Mouse (Mus musculus): ENCODE data around the gene Chrne. TPM values are rescaled to one million over a fixed set of nuclear protein-coding genes. Genes with fewer than 3 reads are reported as not detected.

The Chrne gene
- polyA plus RNA-seq, 1 experiment: 0.91 TPM

DNA sequence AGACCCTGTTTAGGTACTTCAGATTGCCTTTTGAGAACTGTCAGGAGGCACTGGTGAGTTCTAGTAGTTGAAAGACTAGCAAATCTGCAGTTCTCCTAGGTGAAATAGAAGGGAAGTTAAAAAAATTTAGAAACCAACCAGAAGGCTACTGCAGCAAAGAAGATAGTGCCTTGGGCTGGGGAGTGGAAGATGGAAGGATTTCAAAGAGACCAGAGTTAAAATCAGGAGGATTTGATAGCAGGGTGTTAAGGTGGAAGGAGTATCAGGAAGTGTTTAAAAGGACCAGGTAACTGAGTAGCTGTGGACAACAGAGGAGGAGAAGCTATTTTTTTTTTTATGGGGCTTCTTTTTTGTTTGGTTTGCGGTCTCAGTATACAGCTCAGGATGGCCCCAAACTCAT lies 18.7 kb upstream of the Chrne start:
- 95% methylated on average over 1 of the region's 1 CpGs for WGBS
- Histone ChIP-seq H3K4me3 (replicated peaks; ENCODE audit: extremely low read depth, low read depth, low read length) (no peak overlapping the region), H3K4me1 (ENCODE audit: control insufficient read depth, insufficient read depth, low read length) (no peaks in the 10 kb centered on the region)
- TF ChIP-seq POLR2A (IDR thresholded peaks at IDR 0.05; ENCODE audit: borderline replicate concordance, extremely low read depth, low read depth, low read length) (no peak), CTCF (IDR thresholded peaks at IDR 0.05; ENCODE audit: insufficient read depth, low read length) (no peak)
- DNase-seq: no peak

DNA sequence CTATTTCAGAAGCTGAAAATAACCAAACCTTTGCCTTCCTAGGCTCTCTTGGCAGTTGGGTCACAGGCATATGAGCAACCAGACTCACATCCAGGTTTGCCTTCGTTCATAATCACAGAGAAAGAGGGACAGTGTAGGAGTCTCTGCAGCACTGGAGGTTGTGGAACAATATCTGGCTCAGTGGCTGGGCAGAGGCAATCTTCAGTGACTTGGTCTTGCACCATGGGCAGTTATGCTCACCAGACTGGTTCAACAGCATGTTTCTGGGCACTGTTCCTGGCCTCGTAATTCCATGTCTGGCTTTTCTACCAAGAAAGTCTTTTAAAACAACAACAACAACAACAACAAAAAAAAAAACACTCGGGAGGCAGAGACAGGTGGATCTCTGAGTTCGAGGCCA lies 16.6 kb upstream of the Chrne start:
- Histone ChIP-seq H3K4me3 (replicated peaks; ENCODE audit: extremely low read depth, low read depth, low read length) (no peak overlapping the region), H3K4me1 (ENCODE audit: control insufficient read depth, insufficient read depth, low read length) (no peaks in the 10 kb centered on the region)
- WGBS: 81% methylated on average over 4 of the region's 4 CpGs
- DNase-seq: no peak
- no peak for TF ChIP-seq CTCF (IDR thresholded peaks at IDR 0.05; ENCODE audit: insufficient read depth, low read length)
- no peak for TF ChIP-seq POLR2A (IDR thresholded peaks at IDR 0.05; ENCODE audit: borderline replicate concordance, extremely low read depth, low read depth, low read length)

DNA sequence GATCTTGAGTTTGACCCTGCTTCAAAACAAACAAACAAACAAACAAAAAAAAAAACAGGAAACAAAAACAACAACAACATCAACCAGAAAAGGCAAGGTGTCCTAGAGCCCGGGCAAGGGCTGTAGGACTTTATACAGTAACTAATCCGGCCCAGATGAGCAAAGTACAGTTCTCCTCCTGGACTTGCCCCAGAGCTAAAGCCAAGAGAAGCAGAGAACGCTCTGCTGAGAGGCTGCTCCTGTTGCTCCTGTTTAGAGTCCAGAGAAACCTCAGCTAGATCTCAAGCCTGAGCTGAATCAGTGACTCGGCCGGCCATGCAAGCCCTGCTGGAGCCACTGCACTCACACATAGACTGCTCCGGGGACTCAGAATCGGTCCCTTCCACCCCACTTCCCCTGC lies 11.1 kb upstream of the Chrne start:
- Histone ChIP-seq H3K4me1 (ENCODE audit: control insufficient read depth, insufficient read depth, low read length) (no peaks in the 10 kb centered on the region), H3K4me3 (replicated peaks; ENCODE audit: extremely low read depth, low read depth, low read length) (no peak overlapping the region)
- no peak for DNase-seq
- 73% methylated on average over 7 of the region's 7 CpGs for WGBS
- TF ChIP-seq CTCF (IDR thresholded peaks at IDR 0.05; ENCODE audit: insufficient read depth, low read length) (no peak), POLR2A (IDR thresholded peaks at IDR 0.05; ENCODE audit: borderline replicate concordance, extremely low read depth, low read depth, low read length) (no peak)

DNA sequence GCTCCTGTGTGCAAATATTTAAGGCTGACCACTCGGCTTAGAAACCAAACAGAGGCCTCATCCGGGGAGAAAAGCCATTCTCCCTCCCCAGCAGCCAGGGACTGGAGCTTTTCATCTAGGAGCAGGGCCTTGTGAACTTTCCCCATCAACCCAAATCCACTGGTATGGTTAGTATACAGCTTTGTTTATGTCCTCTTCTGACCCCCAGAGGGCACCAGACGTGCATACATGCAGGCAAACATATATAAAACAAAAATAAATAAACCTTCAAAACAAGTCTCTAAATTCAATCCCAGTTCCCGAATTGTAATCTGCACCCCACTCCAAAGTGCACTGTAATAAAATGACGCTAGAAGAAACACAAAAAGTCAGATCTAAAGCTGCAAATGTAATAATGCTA lies 10.5 kb upstream of the Chrne start:
- H3K4me3 ChIP-seq (replicated peaks; ENCODE audit: extremely low read depth, low read depth, low read length): no peak overlapping the region
- no peaks in the 10 kb centered on the region for H3K4me1 ChIP-seq (ENCODE audit: control insufficient read depth, insufficient read depth, low read length)
- no peak for TF ChIP-seq POLR2A (IDR thresholded peaks at IDR 0.05; ENCODE audit: borderline replicate concordance, extremely low read depth, low read depth, low read length)
- TF ChIP-seq CTCF (IDR thresholded peaks at IDR 0.05; ENCODE audit: insufficient read depth, low read length): 0 out of 2 replicates have a peak, but pooled peaks have one; percentile 1
- 47% methylated on average over 5 of the region's 5 CpGs for WGBS
- DNase-seq: no peak

DNA sequence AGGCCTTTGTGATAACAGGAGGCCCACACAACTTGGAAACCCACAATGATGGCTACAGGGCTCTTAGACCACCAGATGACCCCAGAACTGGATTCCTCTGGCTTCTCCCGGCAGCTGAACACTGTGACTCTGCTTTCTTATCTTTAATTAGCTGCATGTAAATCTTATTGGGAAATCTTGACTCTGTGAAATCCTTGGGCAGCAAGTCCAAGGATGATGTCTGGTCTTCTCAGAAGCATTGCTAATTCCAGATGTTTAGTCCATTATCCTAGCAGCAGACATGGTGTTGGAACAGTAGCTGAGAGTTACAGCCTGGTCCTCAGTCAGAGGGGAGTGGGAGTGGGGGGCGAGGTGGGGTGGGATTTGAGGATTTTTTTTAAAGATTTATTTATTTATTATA lies 9.4 kb upstream of the Chrne start:
- Histone ChIP-seq H3K4me1 (ENCODE audit: control insufficient read depth, insufficient read depth, low read length) (no peaks in the 10 kb centered on the region), H3K4me3 (replicated peaks; ENCODE audit: extremely low read depth, low read depth, low read length) (no peak overlapping the region)
- TF ChIP-seq POLR2A (IDR thresholded peaks at IDR 0.05; ENCODE audit: borderline replicate concordance, extremely low read depth, low read depth, low read length) (no peak), CTCF (IDR thresholded peaks at IDR 0.05; ENCODE audit: insufficient read depth, low read length) (no peak)
- WGBS: 49% methylated on average over 2 of the region's 2 CpGs
- no peak for DNase-seq

DNA sequence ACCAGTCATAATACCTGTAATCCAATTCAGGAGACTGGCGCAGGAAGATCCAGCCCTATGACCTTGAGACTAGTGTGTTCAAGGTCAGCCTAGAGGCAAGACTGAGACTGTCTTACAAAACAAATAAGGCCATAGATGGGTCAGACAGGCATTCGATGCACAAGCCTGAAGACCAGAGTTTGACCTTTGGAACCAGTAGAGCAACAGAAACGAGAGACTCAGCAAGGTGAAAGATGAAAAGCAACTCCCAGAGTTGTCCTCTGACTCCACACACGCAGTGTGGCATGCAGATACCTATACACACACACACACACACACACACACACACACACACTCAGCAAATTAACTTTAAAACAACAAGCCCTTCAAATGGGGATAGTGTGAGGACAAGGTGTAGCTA lies 7.9 kb upstream of the Chrne start:
- TF ChIP-seq CTCF (IDR thresholded peaks at IDR 0.05; ENCODE audit: insufficient read depth, low read length) (no peak), POLR2A (IDR thresholded peaks at IDR 0.05; ENCODE audit: borderline replicate concordance, extremely low read depth, low read depth, low read length) (no peak)
- Histone ChIP-seq H3K4me3 (replicated peaks; ENCODE audit: extremely low read depth, low read depth, low read length) (no peak overlapping the region), H3K4me1 (ENCODE audit: control insufficient read depth, insufficient read depth, low read length) (no peaks in the 10 kb centered on the region)
- 64% methylated on average over 4 of the region's 4 CpGs for WGBS
- no peak for DNase-seq

DNA sequence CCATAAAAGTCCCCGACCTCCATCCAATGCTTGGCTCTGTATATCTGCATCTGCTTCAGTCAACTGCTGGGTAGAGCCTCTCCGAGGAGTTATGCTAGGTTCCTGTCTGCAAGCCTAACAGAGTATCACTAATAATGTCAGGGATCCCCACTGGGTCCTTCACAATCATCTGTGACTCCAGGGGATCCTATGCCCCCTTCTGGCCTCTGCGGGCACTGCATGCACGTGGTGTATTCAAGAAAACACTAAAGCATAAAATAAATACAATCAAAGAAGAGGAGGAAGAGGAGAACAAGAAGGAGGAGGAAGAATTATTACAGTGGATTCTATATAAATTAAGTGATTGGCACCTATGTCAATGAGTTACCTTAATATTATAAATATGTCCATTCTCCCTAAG lies 6.5 kb upstream of the Chrne start:
- WGBS: 35% methylated on average over 4 of the region's 4 CpGs
- no peaks in the 10 kb centered on the region for H3K4me1 ChIP-seq (ENCODE audit: control insufficient read depth, insufficient read depth, low read length)
- DNase-seq: no peak
- TF ChIP-seq CTCF (IDR thresholded peaks at IDR 0.05; ENCODE audit: insufficient read depth, low read length) (peak; percentile 72), POLR2A (IDR thresholded peaks at IDR 0.05; ENCODE audit: borderline replicate concordance, extremely low read depth, low read depth, low read length) (no peak)
- no peak overlapping the region for H3K4me3 ChIP-seq (replicated peaks; ENCODE audit: extremely low read depth, low read depth, low read length)

GRCm38 (mm10) chr11:70623053-70623742 lies 4.2 kb upstream of the Chrne start:
- 68% methylated on average over 10 of the region's 10 CpGs for WGBS
- TF ChIP-seq CTCF (IDR thresholded peaks at IDR 0.05; ENCODE audit: insufficient read depth, low read length) (0 out of 2 replicates have a peak, but pooled peaks have one; percentile 2), POLR2A (IDR thresholded peaks at IDR 0.05; ENCODE audit: borderline replicate concordance, extremely low read depth, low read depth, low read length) (no peak)
- no peak overlapping the region for H3K4me3 ChIP-seq (replicated peaks; ENCODE audit: extremely low read depth, low read depth, low read length)
- DNase-seq: no peak
- no peaks in the 10 kb centered on the region for H3K4me1 ChIP-seq (ENCODE audit: control insufficient read depth, insufficient read depth, low read length)

DNA sequence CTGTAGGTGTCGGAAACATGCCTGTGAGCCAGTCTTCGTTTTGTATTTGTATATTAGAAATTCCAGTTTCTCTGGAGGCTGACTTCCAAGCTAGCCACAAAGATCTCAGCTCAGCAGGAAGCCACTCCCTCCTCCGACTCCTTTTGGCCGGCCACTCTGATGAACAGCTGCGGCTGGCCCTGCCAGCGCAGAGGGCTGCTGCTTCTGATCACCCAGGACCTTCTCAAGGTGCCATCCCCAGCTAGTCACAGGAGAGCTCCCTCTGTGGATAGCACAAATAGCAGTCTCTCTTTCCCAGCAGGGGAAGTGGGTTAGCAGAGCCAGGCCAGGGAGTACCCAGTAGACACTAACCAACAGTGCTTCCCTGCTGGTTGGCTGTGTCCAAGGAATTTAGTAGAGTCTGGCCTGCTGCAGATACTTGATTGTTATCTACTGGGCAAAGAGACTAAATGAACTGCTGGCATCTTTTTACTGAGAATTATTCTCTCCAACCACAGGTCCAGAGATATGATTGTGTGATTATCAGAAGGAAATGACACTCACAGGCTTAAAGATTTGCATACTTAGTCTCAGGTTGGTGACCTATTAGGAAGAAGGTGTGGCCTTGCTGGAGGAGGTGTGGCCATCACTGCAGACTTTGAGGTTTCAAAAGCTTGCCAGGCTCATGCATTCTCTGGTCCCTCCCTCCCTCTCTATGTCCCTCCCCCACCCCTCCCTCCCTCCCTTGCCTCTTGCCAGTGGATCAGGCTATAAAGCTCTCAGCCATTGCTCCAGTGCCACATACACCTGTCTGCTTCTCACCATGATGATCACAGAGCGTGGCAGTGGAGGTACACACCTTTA lies 3.2 kb upstream of the Chrne start:
- DNase-seq: no peak

More for the DNA sequence above, 3.2 kb upstream of the Chrne start:
- 29% methylated on average over 7 of the region's 7 CpGs for WGBS
- TF ChIP-seq POLR2A (IDR thresholded peaks at IDR 0.05; ENCODE audit: borderline replicate concordance, extremely low read depth, low read depth, low read length) (no peak), CTCF (IDR thresholded peaks at IDR 0.05; ENCODE audit: insufficient read depth, low read length) (no peak)
- no peak overlapping the region for H3K4me3 ChIP-seq (replicated peaks; ENCODE audit: extremely low read depth, low read depth, low read length)
- H3K4me1 ChIP-seq (ENCODE audit: control insufficient read depth, insufficient read depth, low read length): no peaks in the 10 kb centered on the region

All from lung, adult 2 months (tissue).